Mouse (Mus musculus): ENCODE data around the gene Sult4a1. TPM values are rescaled to one million over a fixed set of nuclear protein-coding genes. Genes with fewer than 3 reads are reported as not detected.

Gene Sult4a1
- total RNA-seq, 2 experiments from 2014 or later = not detected

DNA sequence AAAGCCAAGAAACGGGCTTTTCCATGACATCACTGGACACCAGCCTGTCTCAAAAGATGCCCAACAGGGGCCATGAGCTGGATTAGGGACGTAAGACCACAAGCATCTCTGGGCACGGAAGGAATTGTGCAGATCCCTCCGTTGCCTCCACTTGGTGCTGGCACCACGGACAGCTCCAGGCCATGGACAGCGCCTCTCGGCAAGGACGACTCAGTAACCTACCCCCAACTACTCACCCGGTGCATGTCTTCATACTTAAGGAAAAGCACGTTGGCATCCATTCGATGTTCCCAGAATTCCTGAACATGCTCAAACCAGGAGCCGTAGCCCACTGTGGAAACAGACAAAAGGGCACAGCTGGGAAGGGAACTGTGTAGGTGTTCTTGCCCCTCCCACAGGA lies 19.2 kb downstream of the Sult4a1 start:
- Histone ChIP-seq H3K4me3 (no peak overlapping the region), H3K27ac (no peak overlapping the region)
- DNase-seq = no peak
- intact Hi-C loops (cut with DNase I) = no loop called here
- no peak for TF ChIP-seq CTCF (IDR thresholded peaks at IDR 0.05)

- no peak for TF ChIP-seq CTCF (IDR thresholded peaks at IDR 0.05)
These were observed 25.5 kb downstream of the Sult4a1 start for GRCm38 (mm10) chr15:84080069-84080468.

DNA sequence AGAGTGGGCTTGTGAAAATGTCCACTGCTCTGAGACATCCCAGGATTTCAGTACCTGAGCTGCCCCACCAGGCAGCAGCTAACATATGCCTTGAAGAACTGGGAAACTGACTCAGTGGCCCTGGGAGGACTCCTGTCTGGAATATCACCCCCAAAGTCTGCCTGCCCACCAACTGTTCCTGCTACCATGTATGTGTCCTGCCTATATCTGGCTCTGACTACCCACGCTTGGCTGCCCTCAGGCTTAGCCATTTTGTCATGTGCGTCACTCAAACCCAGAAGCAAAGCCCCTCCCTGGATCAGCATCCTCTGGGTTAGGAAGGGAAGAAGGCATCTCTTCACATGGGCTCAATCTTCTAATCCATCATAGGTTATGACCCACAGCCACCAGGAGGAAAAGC lies 26.0 kb downstream of the Sult4a1 start:
- no peak for TF ChIP-seq CTCF (IDR thresholded peaks at IDR 0.05)
- intact Hi-C loops (cut with DNase I) = no loop called here
- Histone ChIP-seq H3K27ac (no peak overlapping the region), H3K4me3 (no peak overlapping the region)
- no peak for DNase-seq

More at GRCm38 (mm10) chr15:84080069-84080468, 25.5 kb downstream of the Sult4a1 start:
- DNase-seq = no peak
- Histone ChIP-seq H3K4me3 (no peak overlapping the region), H3K27ac (no peak overlapping the region)
- intact Hi-C loops (cut with DNase I) = no loop called here

DNA sequence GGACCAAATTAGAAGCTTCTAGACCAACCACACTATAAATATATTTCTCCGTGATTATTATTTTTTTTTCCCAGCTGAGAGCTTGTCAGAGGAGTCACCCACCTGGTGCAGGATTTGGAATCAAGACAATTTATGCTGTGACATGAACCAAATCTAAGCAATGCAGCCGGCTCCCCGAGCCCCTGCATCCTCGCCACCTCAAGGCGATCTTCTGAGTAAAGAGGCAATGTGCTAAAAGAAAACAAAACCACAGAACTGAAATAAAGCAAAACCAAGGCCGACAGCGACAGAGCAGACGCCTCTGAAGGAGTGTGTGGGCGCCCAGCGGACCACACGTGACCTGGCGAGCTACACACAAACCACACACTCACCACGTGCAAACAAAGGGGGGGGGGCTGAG lies 26.9 kb downstream of the Sult4a1 start:
- intact Hi-C loops (cut with DNase I) = no loop called here
- H3K4me3 ChIP-seq = no peak overlapping the region
- no peak overlapping the region for H3K27ac ChIP-seq
- no peak for DNase-seq
- TF ChIP-seq CTCF (IDR thresholded peaks at IDR 0.05) = no peak

DNA sequence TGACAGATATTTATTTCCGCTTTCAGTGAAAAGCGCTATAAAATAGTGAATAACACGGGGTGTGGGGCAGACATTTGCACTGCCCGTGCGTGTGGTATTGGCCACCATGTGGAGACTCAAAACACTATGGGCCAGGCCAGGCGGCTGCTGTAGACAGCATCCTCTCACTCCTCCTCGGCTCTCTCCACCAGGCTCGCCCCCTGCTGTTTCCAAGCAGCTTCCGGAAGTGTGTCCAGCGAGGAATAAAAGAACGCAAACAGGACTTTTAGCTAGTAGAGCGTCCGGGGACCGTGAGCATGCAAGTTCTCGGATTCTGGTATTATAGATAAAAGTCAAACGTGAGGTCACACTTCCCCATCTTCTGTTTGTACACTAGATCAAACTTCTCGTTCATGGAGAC lies 28.4 kb downstream of the Sult4a1 start:
- DNase-seq = no peak
- Histone ChIP-seq H3K27ac (no peak overlapping the region), H3K4me3 (no peak overlapping the region)
- intact Hi-C loops (cut with DNase I) = no loop called here
- TF ChIP-seq CTCF (IDR thresholded peaks at IDR 0.05) = no peak

- no peak for DNase-seq
- Histone ChIP-seq H3K4me3 (no peak overlapping the region; the same call in 1 of the 2 replicates), H3K27ac (no peak overlapping the region)
- TF ChIP-seq CTCF (IDR thresholded peaks at IDR 0.05) = peak; percentile 26; the same call in 1 of the 2 replicates
- intact Hi-C loops (cut with DNase I) = no loop called here
These were observed 30.8 kb downstream of the Sult4a1 start for GRCm38 (mm10) chr15:84074705-84075185.

- TF ChIP-seq CTCF (IDR thresholded peaks at IDR 0.05) = peak; percentile 88
- peak; percentile 69 for DNase-seq
- peak overlapping the region; percentile 24; the same call in 1 of the 2 replicates for H3K4me3 ChIP-seq
- intact Hi-C loops (cut with DNase I) = loop anchor here (1.0 to 2.0 kb wide), 2 partner anchors 93 to 557 kb away; partner anchors contain the start of gene Pnpla3
- H3K27ac ChIP-seq = no peak overlapping the region
These were observed 31.4 kb downstream of the Sult4a1 start for GRCm38 (mm10) chr15:84073911-84074704.

DNA sequence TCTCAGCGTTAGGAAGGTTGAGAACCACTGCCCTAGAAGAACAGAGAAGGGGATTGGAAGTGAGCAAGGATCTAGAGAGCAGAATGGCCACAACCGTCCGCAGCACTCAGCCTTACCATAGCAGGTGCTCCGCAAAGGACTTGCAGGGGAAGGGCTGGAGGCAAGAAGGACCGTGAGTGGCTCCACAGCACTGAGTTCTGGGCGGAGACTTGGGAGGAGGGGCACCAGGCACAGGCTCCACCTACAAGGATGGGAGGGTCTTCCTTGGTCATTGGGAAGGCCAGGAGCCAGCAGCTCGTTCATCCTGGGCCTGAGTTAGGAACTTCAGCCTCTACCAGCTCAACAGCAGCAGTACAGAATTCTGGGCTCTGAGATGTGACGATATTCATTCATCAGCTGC lies 32.5 kb downstream of the Sult4a1 start:
- Histone ChIP-seq H3K27ac (no peak overlapping the region), H3K4me3 (no peak overlapping the region)
- intact Hi-C loops (cut with DNase I) = loop anchor here (1.0 to 2.0 kb wide), 2 partner anchors 94 to 558 kb away; partner anchors contain the start of gene Pnpla3
- DNase-seq = no peak
- TF ChIP-seq CTCF (IDR thresholded peaks at IDR 0.05) = no peak

- Histone ChIP-seq H3K4me3 (no peak overlapping the region), H3K27ac (no peak overlapping the region)
- peak; percentile 47 for DNase-seq
- intact Hi-C loops (cut with DNase I) = loop anchor here (2.0 kb wide), 1 partner anchor 95 kb away; the partner anchor contains the start of gene Pnpla3
- TF ChIP-seq CTCF (IDR thresholded peaks at IDR 0.05) = peak; percentile 56
These were observed 33.3 kb downstream of the Sult4a1 start for GRCm38 (mm10) chr15:84072226-84072625.

GRCm38 (mm10) chr15:84070116-84070676 lies 35.4 kb downstream of the Sult4a1 start:
- no peak overlapping the region for H3K27ac ChIP-seq
- intact Hi-C loops (cut with DNase I) = no loop called here
- DNase-seq = no peak
- H3K4me3 ChIP-seq = no peak overlapping the region
- TF ChIP-seq CTCF (IDR thresholded peaks at IDR 0.05) = no peak

DNA sequence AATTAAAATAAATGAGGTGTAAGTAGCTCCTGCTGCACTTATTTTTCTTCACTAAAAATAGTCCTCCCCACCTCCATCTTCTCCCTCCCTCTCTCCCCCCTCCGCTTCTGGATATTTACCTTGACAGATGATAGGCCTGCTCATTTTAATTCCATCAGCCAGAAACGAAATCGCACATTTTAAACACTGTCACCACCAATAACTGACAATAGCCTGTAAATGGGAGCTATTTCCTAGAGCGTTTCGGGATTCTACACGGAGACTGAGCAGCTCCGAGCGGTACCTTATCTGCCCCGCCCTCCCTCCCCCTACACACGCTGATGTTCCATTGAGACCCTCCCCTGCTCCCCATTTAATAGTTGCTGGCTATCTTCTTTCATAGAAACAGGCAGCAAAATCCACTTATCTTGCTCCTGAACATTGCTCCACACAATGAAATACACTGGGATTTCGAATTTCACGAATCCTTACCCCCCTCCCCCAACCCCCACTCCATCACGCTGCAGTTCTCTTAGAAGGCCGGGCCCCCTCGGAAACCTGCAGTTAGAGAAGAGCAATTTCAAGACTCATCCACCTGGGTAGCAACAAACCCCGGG lies 36.0 kb downstream of the Sult4a1 start:
- TF ChIP-seq CTCF (IDR thresholded peaks at IDR 0.05) = no peak
- H3K4me3 ChIP-seq = no peak overlapping the region
- no peak overlapping the region for H3K27ac ChIP-seq
- no peak for DNase-seq
- intact Hi-C loops (cut with DNase I) = no loop called here

- peak; percentile 17; the same call in 1 of the 2 replicates for TF ChIP-seq CTCF (IDR thresholded peaks at IDR 0.05)
- H3K4me3 ChIP-seq = no peak overlapping the region
- intact Hi-C loops (cut with DNase I) = no loop called here
- H3K27ac ChIP-seq = no peak overlapping the region
- no peak for DNase-seq
These were observed 39.9 kb downstream of the Sult4a1 start for GRCm38 (mm10) chr15:84065701-84066100.

GRCm38 (mm10) chr15:84065140-84065539 lies 40.4 kb downstream of the Sult4a1 start, which contains the start of gene Efcab6:
TSS of gene Efcab6 (minus strand) at chr15:84065379.
- no peak within 1 kb of the TSS for H3K27ac ChIP-seq
- no peak within 1 kb of the TSS for H3K4me3 ChIP-seq
- intact Hi-C loops (cut with DNase I) = no loop called here
- no peak for TF ChIP-seq CTCF (IDR thresholded peaks at IDR 0.05)
- DNase-seq = no peak
